27 mouse cellular contexts compared by ENCODE assay signal in the genomic region with DNA sequence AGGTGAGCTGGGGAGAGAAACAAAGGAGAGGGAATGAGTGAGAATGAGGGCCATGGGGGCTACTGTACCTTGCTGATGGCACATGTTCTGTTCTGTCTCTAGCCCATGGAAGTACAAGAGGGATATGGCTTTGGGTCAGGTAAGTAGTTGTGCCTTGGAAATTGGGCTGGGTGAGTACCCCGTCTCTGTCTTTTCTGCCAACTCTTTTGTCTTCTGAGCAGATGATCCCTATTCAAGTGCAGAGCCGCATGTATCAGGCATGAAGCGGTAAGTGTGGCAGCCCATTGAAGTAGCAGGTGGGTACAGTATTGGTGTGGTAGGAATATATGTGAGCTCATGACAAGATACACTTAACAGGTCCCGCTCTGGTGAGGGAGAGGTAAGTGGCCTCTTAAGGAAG. TPM values are rescaled to one million over a fixed set of nuclear protein-coding genes. Genes with fewer than 3 reads are reported as not detected.
DNase-seq lines count a peak whose midpoint lies in the region; ATAC-seq and TF ChIP-seq lines count a peak whose summit lies in the region.
"Had no signal": no experiment of that assay in that cellular context is flagged by ENCODE, and none has a peak within 500 bp of the region (broad histone marks: within the 10 kb centered on the region; RNA-seq: fewer than 3 reads in every experiment).

No protein-coding gene starts in this region.

- H3K9ac ChIP-seq in heart, embryonic 13.5 days: peak overlapping the region; percentile 14; the same call in 1 of the 2 replicates
- H3K9ac ChIP-seq in midbrain, embryonic 15.5 days: no peak overlapping the region
- H3K9ac ChIP-seq in ES-Bruce4 (ENCODE audit: low read depth, poor library complexity, severe bottlenecking): no peak overlapping the region
- H3K9ac ChIP-seq: forebrain, embryonic 15.5 days; hindbrain, embryonic 12.5 days; limb, embryonic 12.5 days; liver, embryonic 15.5 days; midbrain, embryonic 13.5 days had no signal

- peaks cover 86% of the 10 kb centered on the region for H3K36me3 ChIP-seq in heart, embryonic 13.5 days
- H3K36me3 ChIP-seq in midbrain, embryonic 10.5 days: peaks cover 89% of the 10 kb centered on the region
- peaks cover 60% of the 10 kb centered on the region for H3K36me3 ChIP-seq in midbrain, embryonic 15.5 days (replicated peaks)
- H3K36me3 ChIP-seq in E14TG2a.4 (ENCODE audit: insufficient read depth, low read length) (peaks cover 91% of the 10 kb centered on the region), ES-Bruce4 (ENCODE audit: control insufficient read depth, insufficient read depth, low read length, poor library complexity, severe bottlenecking) (peaks cover 77% of the 10 kb centered on the region)

- no peaks in the 10 kb centered on the region for H3K9me3 ChIP-seq in heart, embryonic 13.5 days
- H3K9me3 ChIP-seq in midbrain, embryonic 10.5 days (replicated peaks): no peaks in the 10 kb centered on the region
- no peaks in the 10 kb centered on the region for H3K9me3 ChIP-seq in midbrain, embryonic 15.5 days
- H3K9me3 ChIP-seq in E14TG2a.4 (ENCODE audit: low read length) (no peaks in the 10 kb centered on the region), ES-Bruce4 (replicated peaks; ENCODE audit: control insufficient read depth, insufficient read depth, low read length, poor library complexity, severe bottlenecking) (no peaks in the 10 kb centered on the region)
- H3K9me3 ChIP-seq: forebrain, embryonic 15.5 days; G1E; hindbrain, embryonic 12.5 days; limb, embryonic 12.5 days; liver, embryonic 15.5 days; midbrain, embryonic 13.5 days had no signal

- TF ChIP-seq POLR2A in ES-Bruce4 (IDR thresholded peaks at IDR 0.05; ENCODE audit: insufficient read depth, low read length): no peak

- H3K27me3 ChIP-seq in heart, embryonic 13.5 days (replicated peaks): no peaks in the 10 kb centered on the region
- no peaks in the 10 kb centered on the region for H3K27me3 ChIP-seq in midbrain, embryonic 10.5 days (ENCODE audit: low read depth, poor library complexity, severe bottlenecking)
- no peaks in the 10 kb centered on the region for H3K27me3 ChIP-seq in midbrain, embryonic 15.5 days (replicated peaks)
- H3K27me3 ChIP-seq in E14TG2a.4 (ENCODE audit: insufficient read depth, low read length) (no peaks in the 10 kb centered on the region), ES-Bruce4 (ENCODE audit: control insufficient read depth, insufficient read depth, low read length, poor library complexity, severe bottlenecking) (no peaks in the 10 kb centered on the region)
- H3K27me3 ChIP-seq: forebrain, embryonic 15.5 days; hindbrain, embryonic 12.5 days; limb, embryonic 12.5 days; liver, embryonic 15.5 days; midbrain, embryonic 13.5 days had no signal

- H3K4me1 ChIP-seq in heart, embryonic 13.5 days: peaks cover 35% of the 10 kb centered on the region
- H3K4me1 ChIP-seq in midbrain, embryonic 10.5 days: peaks cover 50% of the 10 kb centered on the region
- peaks cover 34% of the 10 kb centered on the region for H3K4me1 ChIP-seq in midbrain, embryonic 15.5 days
- peaks cover 77% of the 10 kb centered on the region for H3K4me1 ChIP-seq in E14TG2a.4 (replicated peaks; ENCODE audit: low read depth, low read length)
- H3K4me1 ChIP-seq in ES-Bruce4 (ENCODE audit: control insufficient read depth, insufficient read depth, low read length): no peaks in the 10 kb centered on the region

- 88% methylated on average over 4 of the region's 4 CpGs for WGBS in heart, embryonic 13.5 days
- 92% methylated on average over 4 of the region's 4 CpGs for WGBS in midbrain, embryonic 10.5 days
- 88% methylated on average over 4 of the region's 4 CpGs for WGBS in midbrain, embryonic 15.5 days

- H3K27ac ChIP-seq in heart, embryonic 13.5 days (replicated peaks): no peak overlapping the region
- no peak overlapping the region for H3K27ac ChIP-seq in midbrain, embryonic 10.5 days (replicated peaks)
- H3K27ac ChIP-seq in midbrain, embryonic 15.5 days: no peak overlapping the region
- peak overlapping the region; percentile 44 for H3K27ac ChIP-seq in ES-Bruce4 (ENCODE audit: insufficient read depth, low read length)
- H3K27ac ChIP-seq: forebrain, embryonic 15.5 days; gastrocnemius, adult 2 months; heart, adult 2 months; hindbrain, embryonic 12.5 days; layer of hippocampus, adult 2 months; left cerebral cortex, adult 2 months; limb, embryonic 12.5 days; liver, embryonic 15.5 days; midbrain, embryonic 13.5 days had no signal

- H3K4me3 ChIP-seq in heart, embryonic 13.5 days: no peak overlapping the region
- 0 out of 2 replicates have a peak overlapping the region, but pooled peaks have one; percentile 12 for H3K4me3 ChIP-seq in midbrain, embryonic 10.5 days
- H3K4me3 ChIP-seq in midbrain, embryonic 15.5 days: no peak overlapping the region
- H3K4me3 ChIP-seq in E14TG2a.4 (replicated peaks; ENCODE audit: low read length) (peak overlapping the region; percentile 100), ES-Bruce4 (ENCODE audit: low read depth, low read length) (no peak overlapping the region)
- H3K4me3 ChIP-seq: forebrain, embryonic 15.5 days; gastrocnemius, adult 2 months; heart, adult 2 months; hindbrain, embryonic 12.5 days; layer of hippocampus, adult 2 months; left cerebral cortex, adult 2 months; limb, embryonic 12.5 days; liver, embryonic 15.5 days; midbrain, embryonic 13.5 days had no signal

- no peak for TF ChIP-seq CTCF in E14TG2a.4 (conservative IDR thresholded peaks at IDR 0.05; ENCODE audit: low read length)
- TF ChIP-seq CTCF in ES-Bruce4 (IDR thresholded peaks at IDR 0.05; ENCODE audit: low read depth, low read length): no peak

- DNase-seq in heart, postnatal 4 days: no peak
- no peak for DNase-seq in midbrain, embryonic 10.5 days (ENCODE audit: low spot score)
- DNase-seq: adrenal gland, postnatal 10 days; B cell, adult 2 months; cerebellum, postnatal 10 days; gastrocnemius, adult 2 months; gastrocnemius, postnatal 36 days; heart, postnatal 14 days; kidney, adult 2 months; kidney, postnatal 36 days; lung, postnatal 36 days; right cerebral cortex, adult 18-20 months; spleen, adult 18-20 months had no signal

- TF ChIP-seq EP300 in ES-Bruce4 (IDR thresholded peaks at IDR 0.05; ENCODE audit: insufficient read depth, low read depth, low read length): no peak

- H3K4me2 ChIP-seq in heart, embryonic 13.5 days: no peak overlapping the region
- no peak overlapping the region for H3K4me2 ChIP-seq in midbrain, embryonic 15.5 days
- H3K4me2 ChIP-seq: forebrain, embryonic 15.5 days; hindbrain, embryonic 12.5 days; limb, embryonic 12.5 days; liver, embryonic 15.5 days; midbrain, embryonic 13.5 days had no signal

- ATAC-seq in heart, embryonic 13.5 days (ENCODE audit: extremely low read depth, insufficient number of reproducible peaks, low FRiP score, low TSS enrichment): no peak
- ATAC-seq in midbrain, embryonic 15.5 days (replicated peaks): no peak
- ATAC-seq: forebrain, embryonic 15.5 days; inflammation-experienced regulatory T-cells, adult 6 months; midbrain, embryonic 13.5 days had no signal

RNA-seq across cellular contexts. Expression of a gene that starts 5.6 kb away (rescaled TPM):
- 126 and 138 TPM in 2 replicates for polyA plus RNA-seq in heart, embryonic 13.5 days (2015; fragmentation: Nextera tagmentation; extraction: Ambion mirVana)
- 100 to 1,000 TPM; 114 to 129 TPM for total RNA-seq in heart, postnatal 4 days (2021)
- 113 and 133 TPM in 2 replicates for polyA plus RNA-seq in midbrain, embryonic 10.5 days (2016; fragmentation: Nextera tagmentation; extraction: Ambion mirVana)
- 188 TPM in 2 replicates for polyA plus RNA-seq in midbrain, embryonic 15.5 days (2015; fragmentation: Nextera tagmentation; extraction: Ambion mirVana)
- 153 and 159 TPM in 2 replicates for polyA plus RNA-seq in ES-Bruce4 (2011; ENCODE audit: insufficient read depth, insufficient read length, low read depth, missing spikeins)

RNA-seq across cellular contexts. Expression of a gene that starts 9.1 kb away (rescaled TPM):
- 82.3 and 93.6 TPM in 2 replicates for polyA plus RNA-seq in heart, embryonic 13.5 days (2015; fragmentation: Nextera tagmentation; extraction: Ambion mirVana)
- 100 to 1,000 TPM; 193 to 202 TPM for total RNA-seq in heart, postnatal 4 days (2021)
- 84.5 and 103 TPM in 2 replicates for polyA plus RNA-seq in midbrain, embryonic 10.5 days (2016; fragmentation: Nextera tagmentation; extraction: Ambion mirVana)
- polyA plus RNA-seq in midbrain, embryonic 15.5 days (2015; fragmentation: Nextera tagmentation; extraction: Ambion mirVana): 141 and 162 TPM in 2 replicates
- polyA plus RNA-seq in ES-Bruce4 (2011; ENCODE audit: insufficient read depth, insufficient read length, low read depth, missing spikeins): 195 and 239 TPM in 2 replicates

RNA-seq across cellular contexts. Expression of a gene that starts 19.2 kb away (rescaled TPM):
- 15.1 and 16.9 TPM in 2 replicates for polyA plus RNA-seq in heart, embryonic 13.5 days (2015; fragmentation: Nextera tagmentation; extraction: Ambion mirVana)
- 10 to 100 TPM; 11.0 to 12.1 TPM for total RNA-seq in heart, postnatal 4 days (2021)
- 32.7 and 36.4 TPM in 2 replicates for polyA plus RNA-seq in midbrain, embryonic 10.5 days (2016; fragmentation: Nextera tagmentation; extraction: Ambion mirVana)
- 45.9 and 46.7 TPM in 2 replicates for polyA plus RNA-seq in midbrain, embryonic 15.5 days (2015; fragmentation: Nextera tagmentation; extraction: Ambion mirVana)
- polyA plus RNA-seq in ES-Bruce4 (2011; ENCODE audit: insufficient read depth, insufficient read length, low read depth, missing spikeins): 14.0 and 22.7 TPM in 2 replicates

RNA-seq across cellular contexts. Expression of a gene that starts 25.6 kb away (rescaled TPM):
- polyA plus RNA-seq in heart, embryonic 13.5 days (2015; fragmentation: Nextera tagmentation; extraction: Ambion mirVana): 1.7 and 1.9 TPM in 2 replicates
- total RNA-seq in heart, postnatal 4 days (2021): 1 to 10 TPM; 1.2 TPM
- polyA plus RNA-seq in midbrain, embryonic 10.5 days (2016; fragmentation: Nextera tagmentation; extraction: Ambion mirVana): 3.3 and 4.5 TPM in 2 replicates
- polyA plus RNA-seq in midbrain, embryonic 15.5 days (2015; fragmentation: Nextera tagmentation; extraction: Ambion mirVana): 10.7 and 11.4 TPM in 2 replicates
- polyA plus RNA-seq in ES-Bruce4 (2011; ENCODE audit: insufficient read depth, insufficient read length, low read depth, missing spikeins): 0.90 and 0.93 TPM in 2 replicates

RNA-seq across cellular contexts. Expression of a gene that starts 30.1 kb away (rescaled TPM):
- 155 and 165 TPM in 2 replicates for polyA plus RNA-seq in heart, embryonic 13.5 days (2015; fragmentation: Nextera tagmentation; extraction: Ambion mirVana)
- 100 to 1,000 TPM; 240 to 249 TPM for total RNA-seq in heart, postnatal 4 days (2021)
- 349 and 398 TPM in 2 replicates for polyA plus RNA-seq in midbrain, embryonic 10.5 days (2016; fragmentation: Nextera tagmentation; extraction: Ambion mirVana)
- polyA plus RNA-seq in midbrain, embryonic 15.5 days (2015; fragmentation: Nextera tagmentation; extraction: Ambion mirVana): 229 and 258 TPM in 2 replicates
- 1,087 and 1,151 TPM in 2 replicates for polyA plus RNA-seq in ES-Bruce4 (2011; ENCODE audit: insufficient read depth, insufficient read length, low read depth, missing spikeins)

Comparison
In these comparisons a context has a peak if more than half of its experiments do, and no peak if none do; other contexts are left out.
1. H3K4me3 ChIP-seq: peak in midbrain, embryonic 10.5 days (single experiment) and E14TG2a.4 (single experiment); none in heart, embryonic 13.5 days (single experiment), midbrain, embryonic 15.5 days (single experiment) and ES-Bruce4 (single experiment).